ENCODE assay signal across 15 mouse cellular contexts in genomic region chr17:12292877-12293276, GRCm38 (mm10). TPM values are rescaled to one million over a fixed set of nuclear protein-coding genes. Genes with fewer than 3 reads are reported as not detected.
A peak's percentile ranks its signal among the peaks of the same experiment; 100 is the strongest.
DNase-seq lines count a peak whose midpoint lies in the region; ATAC-seq and TF ChIP-seq lines count a peak whose summit lies in the region.
"Had no signal": no experiment of that assay in that cellular context is flagged by ENCODE, and none has a peak within 500 bp of the region (broad histone marks: within the 10 kb centered on the region; RNA-seq: fewer than 3 reads in every experiment).

No protein-coding gene starts in this region.

- no peak for ATAC-seq in forebrain, embryonic 14.5 days
- no peak for ATAC-seq in forebrain, embryonic 12.5 days (ENCODE audit: low FRiP score)
- ATAC-seq in heart, postnatal 0 days (ENCODE audit: insufficient read depth, low read depth), result 0 out of 2 replicates have a peak, but pooled peaks have one; percentile 38
- ATAC-seq: activated CD4-positive, CD25-positive, alpha-beta regulatory T cell, adult 4 months; intestine, postnatal 0 days had no signal

- H3K27ac ChIP-seq in forebrain, embryonic 14.5 days (ENCODE audit: low read depth, low read length), result no peak overlapping the region
- H3K27ac ChIP-seq in forebrain, embryonic 12.5 days, result no peak overlapping the region
- H3K27ac ChIP-seq in left cerebral cortex, adult 2 months, result no peak overlapping the region
- H3K27ac ChIP-seq in heart, postnatal 0 days (ENCODE audit: low read depth), result no peak overlapping the region
- H3K27ac ChIP-seq: embryonic facial prominence, embryonic 13.5 days; hindbrain, embryonic 10.5 days; macrophage had no signal

- peak; percentile 39 for DNase-seq in forebrain, embryonic 14.5 days (ENCODE audit: low spot score)
- peak; percentile 43 for DNase-seq in left cerebral cortex, postnatal 4 days
- DNase-seq in left cerebral cortex, adult 2 months (ENCODE audit: extremely low spot score in 1 of 2, low spot score in 2 of 2), result no peak
- no peak for DNase-seq in heart, postnatal 0 days (ENCODE audit: low spot score)
- DNase-seq in testis, postnatal 10 days (ENCODE audit: low spot score), result peak; percentile 58
- DNase-seq in right cerebral cortex, adult 2 months (ENCODE audit: low spot score in 2 of 2), result no peak
- no peak for DNase-seq in layer of hippocampus, adult 11-12 months (ENCODE audit: low spot score)
- DNase-seq: cerebellum, postnatal 14 days; spleen, adult 18-20 months had no signal

- no peaks in the 10 kb centered on the region for H3K36me3 ChIP-seq in forebrain, embryonic 14.5 days (ENCODE audit: control insufficient read depth, insufficient read depth, low read length)
- no peaks in the 10 kb centered on the region for H3K36me3 ChIP-seq in forebrain, embryonic 12.5 days (replicated peaks)
- no peaks in the 10 kb centered on the region for H3K36me3 ChIP-seq in heart, postnatal 0 days (replicated peaks; ENCODE audit: control insufficient read depth, insufficient read depth, low read length)

- peaks cover 23% of the 10 kb centered on the region for H3K4me1 ChIP-seq in forebrain, embryonic 14.5 days (ENCODE audit: control insufficient read depth, insufficient read depth, low read length)
- H3K4me1 ChIP-seq in forebrain, embryonic 12.5 days, result peaks cover 24% of the 10 kb centered on the region
- H3K4me1 ChIP-seq in heart, postnatal 0 days (ENCODE audit: control insufficient read depth, insufficient read depth), result peaks cover 25% of the 10 kb centered on the region

- no peak overlapping the region for H3K9ac ChIP-seq in forebrain, embryonic 14.5 days (ENCODE audit: low read length)
- no peak overlapping the region for H3K9ac ChIP-seq in forebrain, embryonic 12.5 days
- no peak overlapping the region for H3K9ac ChIP-seq in heart, postnatal 0 days (replicated peaks; ENCODE audit: low read depth, low read length)
- H3K9ac ChIP-seq: embryonic facial prominence, embryonic 13.5 days had no signal

- no peak for TF ChIP-seq CTCF in left cerebral cortex, adult 2 months (IDR thresholded peaks at IDR 0.05)
- no peak for TF ChIP-seq CTCF in heart, postnatal 0 days (IDR thresholded peaks at IDR 0.05; ENCODE audit: low read depth)

- no peak overlapping the region for H3K4me3 ChIP-seq in forebrain, embryonic 14.5 days (ENCODE audit: low read depth, low read length)
- H3K4me3 ChIP-seq in forebrain, embryonic 12.5 days (replicated peaks), result no peak overlapping the region
- H3K4me3 ChIP-seq in left cerebral cortex, adult 2 months, result no peak overlapping the region
- no peak overlapping the region for H3K4me3 ChIP-seq in heart, postnatal 0 days (ENCODE audit: low read depth, low read length)
- H3K4me3 ChIP-seq: embryonic facial prominence, embryonic 13.5 days; hindbrain, embryonic 10.5 days had no signal

- TF ChIP-seq EP300 in heart, postnatal 0 days (IDR thresholded peaks at IDR 0.05; ENCODE audit: low read depth), result no peak

- H3K9me3 ChIP-seq in forebrain, embryonic 14.5 days (replicated peaks; ENCODE audit: control insufficient read depth, low read length), result no peaks in the 10 kb centered on the region
- no peaks in the 10 kb centered on the region for H3K9me3 ChIP-seq in forebrain, embryonic 12.5 days
- H3K9me3 ChIP-seq in heart, postnatal 0 days (replicated peaks; ENCODE audit: control insufficient read depth, low read length), result no peaks in the 10 kb centered on the region
- H3K9me3 ChIP-seq: embryonic facial prominence, embryonic 13.5 days had no signal

- no peaks in the 10 kb centered on the region for H3K27me3 ChIP-seq in forebrain, embryonic 14.5 days (replicated peaks; ENCODE audit: control insufficient read depth, insufficient read depth, low read length)
- no peaks in the 10 kb centered on the region for H3K27me3 ChIP-seq in forebrain, embryonic 12.5 days
- no peaks in the 10 kb centered on the region for H3K27me3 ChIP-seq in heart, postnatal 0 days (ENCODE audit: control insufficient read depth, insufficient read depth, low read length)
- H3K27me3 ChIP-seq: embryonic facial prominence, embryonic 13.5 days had no signal

- intact Hi-C loops in left cerebral cortex, postnatal 4 days (cut with DNase I), result no loop called here
- intact Hi-C loops in left cerebral cortex, adult 2 months (cut with DNase I), result no loop called here

- 76% methylated on average over 8 of the region's 8 CpGs for WGBS in forebrain, embryonic 14.5 days
- WGBS in forebrain, embryonic 12.5 days, result 95% methylated on average over 8 of the region's 8 CpGs
- 54% methylated on average over 8 of the region's 8 CpGs for WGBS in heart, postnatal 0 days

- H3K4me2 ChIP-seq in forebrain, embryonic 14.5 days (ENCODE audit: low read length), result no peak overlapping the region
- no peak overlapping the region for H3K4me2 ChIP-seq in forebrain, embryonic 12.5 days
- no peak overlapping the region for H3K4me2 ChIP-seq in heart, postnatal 0 days (ENCODE audit: low read depth, low read length)
- H3K4me2 ChIP-seq: embryonic facial prominence, embryonic 13.5 days had no signal

RNA-seq across cellular contexts. Expression of gene Map3k4, which starts 25.7 kb away (rescaled TPM):
- 25.3 and 29.2 TPM in 2 replicates for polyA plus RNA-seq in forebrain, embryonic 14.5 days (2014; fragmentation: Nextera tagmentation; extraction: Ambion mirVana)
- polyA plus RNA-seq in forebrain, embryonic 12.5 days (2016; fragmentation: Nextera tagmentation; extraction: Ambion mirVana), result 52.6 and 54.1 TPM in 2 replicates
- total RNA-seq in left cerebral cortex, postnatal 4 days (2021), result 10 to 100 TPM; 43.0 to 44.1 TPM
- total RNA-seq in left cerebral cortex, adult 2 months (2021), result 10 to 100 TPM; 50.0 to 50.2 TPM
- total RNA-seq in heart, postnatal 0 days (2014; rRNA removed; ENCODE audit: low replicate concordance), result 19.6 and 25.0 TPM in 2 replicates
- 31.6 and 36.0 TPM in 2 replicates for polyA plus RNA-seq in heart, postnatal 0 days (2015; fragmentation: Nextera tagmentation; extraction: Ambion mirVana)

Comparison
In these comparisons a context has a peak if more than half of its experiments do, and no peak if none do; other contexts are left out.
1. DNase-seq: peak in forebrain, embryonic 14.5 days (single experiment), left cerebral cortex, postnatal 4 days (single experiment) and testis, postnatal 10 days (single experiment); none in left cerebral cortex, adult 2 months (0 of 2), heart, postnatal 0 days (single experiment), right cerebral cortex, adult 2 months (0 of 2) and layer of hippocampus, adult 11-12 months (single experiment).